Mouse (Mus musculus): Measurements from ENCODE around the gene Arhgap15. TPM values are rescaled to one million over a fixed set of nuclear protein-coding genes. Genes with fewer than 3 reads are reported as not detected.

The Arhgap15 gene
- total RNA-seq, 1 experiment, result not detected

DNA sequence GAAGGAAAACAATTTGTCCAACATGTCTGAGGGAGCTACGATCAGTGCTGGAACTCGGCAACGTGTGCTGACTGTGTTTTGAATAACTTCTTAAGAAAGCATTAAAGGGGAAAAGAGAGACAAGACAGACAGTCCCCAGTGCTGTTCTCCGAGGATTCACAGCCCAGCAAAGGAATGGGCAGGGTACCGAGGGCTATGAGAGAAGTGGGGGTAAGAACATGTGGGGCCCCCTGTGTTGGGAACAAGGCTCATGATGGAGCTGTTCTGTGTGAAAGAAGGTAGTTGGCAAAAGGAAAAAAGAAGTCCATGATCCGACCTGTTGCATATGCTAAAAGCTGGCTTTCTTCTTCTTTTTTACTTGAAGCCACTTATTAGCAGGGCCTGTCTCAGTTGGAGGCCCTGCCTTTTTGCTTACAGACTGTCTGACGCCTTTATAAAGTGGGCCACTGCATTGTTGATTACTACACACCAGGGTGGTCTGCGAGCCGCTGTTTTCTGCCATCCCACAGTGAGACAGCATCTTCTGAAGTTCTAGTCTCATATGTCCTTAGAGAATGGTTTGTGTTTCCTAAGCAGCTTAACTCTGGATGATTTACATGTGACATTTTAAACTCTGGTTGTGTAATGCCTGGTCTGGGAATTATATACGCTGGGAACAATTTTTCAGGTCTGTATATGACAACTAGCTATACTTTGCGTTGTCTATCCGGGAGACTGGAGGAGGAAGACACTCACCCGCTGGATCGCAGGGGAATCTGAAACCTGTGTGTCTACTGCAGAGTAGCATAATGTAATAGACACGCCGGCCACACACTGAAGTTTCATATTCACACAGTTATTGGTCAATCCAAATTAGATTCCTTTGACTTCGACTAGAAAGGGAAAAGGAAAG lies 523.1 kb downstream of the Arhgap15 start:
- DNase-seq (ENCODE audit: low read depth, low spot score), result no peak
- Histone ChIP-seq H3K27ac (ENCODE audit: insufficient read depth, low read depth, low read length, poor library complexity, severe bottlenecking) (no peak overlapping the region), H3K4me1 (ENCODE audit: control insufficient read depth in 2 of 2, insufficient read depth in 2 of 2, low read length in 2 of 2, poor library complexity in 1 of 2) (no peaks in the 10 kb centered on the region), H3K36me3 (ENCODE audit: control insufficient read depth, insufficient read depth, low read length, poor library complexity, severe bottlenecking) (no peaks in the 10 kb centered on the region), H3K4me3 (ENCODE audit: insufficient read depth in 1 of 2, low read depth in 1 of 2, low read length in 2 of 2, poor library complexity in 1 of 2, severe bottlenecking in 1 of 2) (no peak overlapping the region), H3K9me3 (ENCODE audit: control insufficient read depth, insufficient read depth, low read depth, low read length) (no peaks in the 10 kb centered on the region), H3K9ac (ENCODE audit: insufficient read depth, low read depth, low read length, poor library complexity, severe bottlenecking) (no peak overlapping the region)
- in situ Hi-C loops (cut with MboI; ENCODE audit: low sequenced_read_pairs in 2 of 2, unreplicated experiment in 2 of 2), result no loop called here
- TF ChIP-seq MAFK (IDR thresholded peaks at IDR 0.05; ENCODE audit: insufficient read depth, low read depth, low read length) (no peak), ZC3H11A (IDR thresholded peaks at IDR 0.05; ENCODE audit: borderline replicate concordance, low read depth, low read length) (no peak), HCFC1 (IDR thresholded peaks at IDR 0.05; ENCODE audit: borderline replicate concordance, insufficient read depth, low read length) (no peak), ZNF384 (IDR thresholded peaks at IDR 0.05; ENCODE audit: low read depth, low read length) (no peak), CHD2 (IDR thresholded peaks at IDR 0.05; ENCODE audit: low read depth, low read length) (no peak)

DNA sequence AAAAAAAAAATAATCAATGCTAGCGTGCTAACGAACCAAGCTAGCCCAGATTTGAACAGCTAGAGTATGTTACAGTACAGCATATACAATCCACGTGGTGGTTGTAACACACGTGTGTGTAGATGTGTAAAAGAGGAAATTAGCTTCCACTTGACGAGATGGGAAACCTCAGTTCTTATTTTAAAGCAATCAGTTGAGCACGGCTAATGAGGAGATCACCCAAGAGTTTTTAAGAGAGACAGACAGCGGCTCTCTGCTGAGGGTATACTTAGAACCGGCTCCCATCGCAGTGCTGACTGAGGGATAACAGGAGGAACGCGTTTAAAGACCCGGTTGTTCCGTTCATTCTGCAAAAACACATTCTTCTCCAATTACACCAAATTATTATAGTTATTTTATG lies 524.0 kb downstream of the Arhgap15 start:
- Histone ChIP-seq H3K27ac (ENCODE audit: insufficient read depth, low read depth, low read length, poor library complexity, severe bottlenecking) (no peak overlapping the region), H3K4me3 (ENCODE audit: insufficient read depth in 1 of 2, low read depth in 1 of 2, low read length in 2 of 2, poor library complexity in 1 of 2, severe bottlenecking in 1 of 2) (no peak overlapping the region), H3K4me1 (ENCODE audit: control insufficient read depth in 2 of 2, insufficient read depth in 2 of 2, low read length in 2 of 2, poor library complexity in 1 of 2) (no peaks in the 10 kb centered on the region), H3K9me3 (ENCODE audit: control insufficient read depth, insufficient read depth, low read depth, low read length) (no peaks in the 10 kb centered on the region), H3K9ac (ENCODE audit: insufficient read depth, low read depth, low read length, poor library complexity, severe bottlenecking) (no peak overlapping the region), H3K36me3 (ENCODE audit: control insufficient read depth, insufficient read depth, low read length, poor library complexity, severe bottlenecking) (no peaks in the 10 kb centered on the region)
- TF ChIP-seq ZNF384 (IDR thresholded peaks at IDR 0.05; ENCODE audit: low read depth, low read length) (no peak), ZC3H11A (IDR thresholded peaks at IDR 0.05; ENCODE audit: borderline replicate concordance, low read depth, low read length) (no peak), MAFK (IDR thresholded peaks at IDR 0.05; ENCODE audit: insufficient read depth, low read depth, low read length) (no peak), CHD2 (IDR thresholded peaks at IDR 0.05; ENCODE audit: low read depth, low read length) (no peak), HCFC1 (IDR thresholded peaks at IDR 0.05; ENCODE audit: borderline replicate concordance, insufficient read depth, low read length) (no peak)
- DNase-seq (ENCODE audit: low read depth, low spot score), result no peak
- in situ Hi-C loops (cut with MboI; ENCODE audit: low sequenced_read_pairs in 2 of 2, unreplicated experiment in 2 of 2), result no loop called here

DNA sequence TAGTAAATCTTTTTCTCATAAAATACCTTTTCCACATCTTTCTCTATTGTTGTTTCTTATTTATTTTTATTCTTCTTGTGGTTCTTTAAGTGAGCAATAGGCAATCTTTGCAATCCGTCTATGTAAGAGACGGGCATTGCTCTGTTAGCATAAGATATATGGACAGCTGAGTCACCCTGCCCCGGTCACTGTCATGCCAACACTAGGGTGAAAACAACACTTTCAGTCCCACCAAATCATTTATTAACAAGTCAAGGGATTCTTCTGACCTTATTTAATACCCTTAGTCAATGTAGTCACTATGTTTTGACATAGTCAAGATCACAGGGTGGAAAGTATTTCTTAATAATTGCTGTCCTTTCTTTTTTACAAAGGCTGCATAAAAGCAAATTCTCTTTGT lies 525.8 kb downstream of the Arhgap15 start:
- no peak for TF ChIP-seq HCFC1 (IDR thresholded peaks at IDR 0.05; ENCODE audit: borderline replicate concordance, insufficient read depth, low read length)
- no peak for TF ChIP-seq ZNF384 (IDR thresholded peaks at IDR 0.05; ENCODE audit: low read depth, low read length)
- no peak for TF ChIP-seq MAFK (IDR thresholded peaks at IDR 0.05; ENCODE audit: insufficient read depth, low read depth, low read length)
- no peak for TF ChIP-seq CHD2 (IDR thresholded peaks at IDR 0.05; ENCODE audit: low read depth, low read length)
- no peak for TF ChIP-seq ZC3H11A (IDR thresholded peaks at IDR 0.05; ENCODE audit: borderline replicate concordance, low read depth, low read length)
- no peak overlapping the region for H3K27ac ChIP-seq (ENCODE audit: insufficient read depth, low read depth, low read length, poor library complexity, severe bottlenecking)
- H3K9ac ChIP-seq (ENCODE audit: insufficient read depth, low read depth, low read length, poor library complexity, severe bottlenecking), result no peak overlapping the region
- no peaks in the 10 kb centered on the region for H3K9me3 ChIP-seq (ENCODE audit: control insufficient read depth, insufficient read depth, low read depth, low read length)
- no peaks in the 10 kb centered on the region for H3K36me3 ChIP-seq (ENCODE audit: control insufficient read depth, insufficient read depth, low read length, poor library complexity, severe bottlenecking)
- DNase-seq (ENCODE audit: low read depth, low spot score), result no peak
- H3K4me1 ChIP-seq (ENCODE audit: control insufficient read depth in 2 of 2, insufficient read depth in 2 of 2, low read length in 2 of 2, poor library complexity in 1 of 2), result no peaks in the 10 kb centered on the region
- in situ Hi-C loops (cut with MboI; ENCODE audit: low sequenced_read_pairs in 2 of 2, unreplicated experiment in 2 of 2), result no loop called here
- no peak overlapping the region for H3K4me3 ChIP-seq (ENCODE audit: insufficient read depth in 1 of 2, low read depth in 1 of 2, low read length in 2 of 2, poor library complexity in 1 of 2, severe bottlenecking in 1 of 2)

DNA sequence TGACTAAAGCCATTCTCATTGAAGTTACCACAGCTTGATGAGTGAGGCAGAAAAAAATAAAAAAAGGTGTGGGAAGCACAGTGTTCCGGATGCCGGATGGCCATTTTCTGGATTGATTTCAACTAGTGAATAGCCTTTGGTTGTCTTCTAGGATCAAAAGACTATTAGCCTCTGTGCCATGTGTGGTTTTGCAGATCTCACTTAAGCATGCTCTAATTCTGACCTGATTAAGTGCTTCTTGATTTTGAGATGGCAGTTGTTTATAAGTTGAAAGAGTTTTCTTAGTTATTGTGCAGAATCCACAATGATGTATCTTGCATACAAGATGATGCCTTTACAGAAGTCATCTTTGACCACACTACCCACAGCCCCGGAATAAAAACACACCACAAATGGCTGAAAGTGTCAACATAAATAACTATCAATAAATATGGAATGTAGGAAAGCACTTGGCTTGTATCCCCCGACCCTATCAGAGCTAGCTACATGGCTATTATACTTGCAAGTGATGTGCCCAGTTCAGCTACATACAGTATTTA lies 537.6 kb downstream of the Arhgap15 start:
- H3K4me1 ChIP-seq (ENCODE audit: control insufficient read depth in 2 of 2, insufficient read depth in 2 of 2, low read length in 2 of 2, poor library complexity in 1 of 2), result no peaks in the 10 kb centered on the region
- H3K9me3 ChIP-seq (ENCODE audit: control insufficient read depth, insufficient read depth, low read depth, low read length), result no peaks in the 10 kb centered on the region
- no peak overlapping the region for H3K27ac ChIP-seq (ENCODE audit: insufficient read depth, low read depth, low read length, poor library complexity, severe bottlenecking)
- in situ Hi-C loops (cut with MboI; ENCODE audit: low sequenced_read_pairs in 2 of 2, unreplicated experiment in 2 of 2), result no loop called here
- no peak for DNase-seq (ENCODE audit: low read depth, low spot score)
- TF ChIP-seq ZC3H11A (IDR thresholded peaks at IDR 0.05; ENCODE audit: borderline replicate concordance, low read depth, low read length) (no peak), HCFC1 (IDR thresholded peaks at IDR 0.05; ENCODE audit: borderline replicate concordance, insufficient read depth, low read length) (no peak), MAFK (IDR thresholded peaks at IDR 0.05; ENCODE audit: insufficient read depth, low read depth, low read length) (no peak), CHD2 (IDR thresholded peaks at IDR 0.05; ENCODE audit: low read depth, low read length) (no peak), ZNF384 (IDR thresholded peaks at IDR 0.05; ENCODE audit: low read depth, low read length) (no peak)
- H3K36me3 ChIP-seq (ENCODE audit: control insufficient read depth, insufficient read depth, low read length, poor library complexity, severe bottlenecking), result no peaks in the 10 kb centered on the region
- no peak overlapping the region for H3K4me3 ChIP-seq (ENCODE audit: insufficient read depth in 1 of 2, low read depth in 1 of 2, low read length in 2 of 2, poor library complexity in 1 of 2, severe bottlenecking in 1 of 2)
- no peak overlapping the region for H3K9ac ChIP-seq (ENCODE audit: insufficient read depth, low read depth, low read length, poor library complexity, severe bottlenecking)
